Mouse (Mus musculus) midbrain, postnatal 0 days (tissue): ENCODE data around the gene Wdr18. TPM values are rescaled to one million over a fixed set of nuclear protein-coding genes. Genes with fewer than 3 reads are reported as not detected.

ENCODE experiments used
- ATAC-seq: fragments of 200-750 bp; cut with Nextera tagmentation; 2 replicates; pipeline ENCODE4 v1.8.0; 2017; ENCODE audit warnings: moderate number of reproducible peaks, mild to moderate bottlenecking, moderate TSS enrichment, moderate library complexity; ENCODE audit not compliant: low FRiP score
- DNase-seq: peaks from one replicate; pipeline ENCODE4 v3.0.0-alpha.2; 2015; ENCODE audit warnings: low spot score
- H3K27ac ChIP-seq: fragments of 300-500 bp; sonication (generic); 2 replicates; pipeline ENCODE4 v1.5.1; 2014; ENCODE audit warnings: low read depth, mild to moderate bottlenecking, low read length, mixed read lengths
- H3K27me3 ChIP-seq: fragments of 300-500 bp; sonication (generic); 2 replicates; pipeline ENCODE4 v1.6.1; 2014; ENCODE audit warnings: low read length, control low read depth, mixed read lengths; ENCODE audit not compliant: insufficient read depth
- H3K36me3 ChIP-seq: fragments of 300-500 bp; sonication (generic); 2 replicates; pipeline ENCODE4 v1.6.1; 2014; ENCODE audit warnings: low read length, control low read depth, mixed read lengths; ENCODE audit not compliant: insufficient read depth
- H3K4me1 ChIP-seq: fragments of 300-500 bp; sonication (generic); 2 replicates; pipeline ENCODE4 v1.6.1; 2014; ENCODE audit warnings: mild to moderate bottlenecking, control low read depth, antibody characterized with exemption, low read length, mixed read lengths; ENCODE audit not compliant: insufficient read depth
- H3K4me2 ChIP-seq: fragments of 300-500 bp; sonication (generic); 2 replicates; pipeline ENCODE4 v1.6.1; 2014; ENCODE audit warnings: low read depth, mild to moderate bottlenecking, low read length, mixed read lengths; ENCODE audit not compliant: poor library complexity, severe bottlenecking
- H3K4me3 ChIP-seq: fragments of 300-500 bp; sonication (generic); 2 replicates; pipeline ENCODE4 v1.5.1; 2014; ENCODE audit warnings: low read depth, mild to moderate bottlenecking, low read length, moderate library complexity
- H3K9ac ChIP-seq: fragments of 300-500 bp; sonication (generic); replicated peaks from 2 replicates; pipeline ENCODE4 v1.6.1; 2014; ENCODE audit warnings: mild to moderate bottlenecking, low read length, moderate library complexity, mixed read lengths; ENCODE audit not compliant: poor library complexity, severe bottlenecking
- H3K9me3 ChIP-seq: fragments of 300-500 bp; sonication (generic); 2 replicates; pipeline ENCODE4 v1.6.1; 2016; ENCODE audit warnings: low read length, control low read depth
- CTCF ChIP-seq: IDR thresholded peaks from 2 replicates; pipeline ENCODE4 v1.5.1; 2016; ENCODE audit warnings: antibody characterized with exemption, mild to moderate bottlenecking
- WGBS: fragments of 180-500 bp; shearing (Covaris S2); extraction: QIAGEN DNeasy Blood & Tissue Kit; methylation state at CpG from one replicate; pipeline ENCODE4 v1.1.7; 2014; 5-methylcytosine and 5-hydroxymethylcytosine counted together
- polyA plus RNA-seq: library from polyadenylated mRNA; unstranded; fragments of >200 nt; fragmentation: Nextera tagmentation; extraction: Ambion mirVana; gene quantifications from 2 replicates; pipeline ENCODE4 v1.2.1, GENCODE M21; 2015
- total RNA-seq: library from RNA; depleted of rRNA; stranded (reverse); fragments of >200 nt; gene quantifications from 2 replicates; pipeline ENCODE4 v1.2.3, GENCODE M21; 2014

Wdr18 gene
- total and polyA plus RNA-seq, 2 experiments from 2014 or later, result 72.6 to 102 TPM

- Histone ChIP-seq H3K4me3 (no peak overlapping the region), H3K9me3 (no peaks in the 10 kb centered on the region), H3K27me3 (no peaks in the 10 kb centered on the region), H3K9ac (no peak overlapping the region), H3K4me2 (no peak overlapping the region), H3K27ac (no peak overlapping the region), H3K36me3 (0 out of 2 replicates have a peak, but pooled peaks cover 7% of the 10 kb centered on the region), H3K4me1 (no peaks in the 10 kb centered on the region)
- ATAC-seq, result no peak
- 80% methylated on average over 7 of the region's 7 CpGs for WGBS
- no peak for TF ChIP-seq CTCF
- no peak for DNase-seq
Measured at GRCm38 (mm10) chr10:79940749-79941148, 19.2 kb upstream of the Wdr18 start.

GRCm38 (mm10) chr10:79942988-79943387 lies 17.0 kb upstream of the Wdr18 start:
- no peak for DNase-seq
- no peak for TF ChIP-seq CTCF
- H3K27ac ChIP-seq, result no peak overlapping the region
- H3K9me3 ChIP-seq, result no peaks in the 10 kb centered on the region
- peaks cover 4% of the 10 kb centered on the region; the same call in 1 of the 2 replicates for H3K36me3 ChIP-seq
- no peaks in the 10 kb centered on the region for H3K27me3 ChIP-seq
- WGBS, result 95% methylated on average over 1 of the region's 1 CpGs
- no peak overlapping the region for H3K4me2 ChIP-seq
- H3K9ac ChIP-seq, result no peak overlapping the region
- H3K4me3 ChIP-seq, result no peak overlapping the region
- no peak for ATAC-seq
- no peaks in the 10 kb centered on the region for H3K4me1 ChIP-seq

GRCm38 (mm10) chr10:79943471-79943901 lies 16.5 kb upstream of the Wdr18 start:
- peaks cover 4% of the 10 kb centered on the region; the same call in 1 of the 2 replicates for H3K36me3 ChIP-seq
- H3K4me3 ChIP-seq, result no peak overlapping the region
- no peaks in the 10 kb centered on the region for H3K9me3 ChIP-seq
- H3K9ac ChIP-seq, result no peak overlapping the region
- no peak for DNase-seq
- H3K4me2 ChIP-seq, result no peak overlapping the region
- TF ChIP-seq CTCF, result no peak
- no peak overlapping the region for H3K27ac ChIP-seq
- WGBS, result 77% methylated on average over 9 of the region's 9 CpGs
- no peak for ATAC-seq
- no peaks in the 10 kb centered on the region for H3K27me3 ChIP-seq
- no peaks in the 10 kb centered on the region for H3K4me1 ChIP-seq

GRCm38 (mm10) chr10:79945507-79946234 lies 14.3 kb upstream of the Wdr18 start:
- no peaks in the 10 kb centered on the region for H3K9me3 ChIP-seq
- H3K4me1 ChIP-seq, result no peaks in the 10 kb centered on the region
- no peaks in the 10 kb centered on the region for H3K27me3 ChIP-seq
- no peak for ATAC-seq
- TF ChIP-seq CTCF, result no peak
- H3K27ac ChIP-seq, result no peak overlapping the region; the same call in 1 of the 2 replicates
- 33% methylated on average over 16 of the region's 16 CpGs for WGBS
- no peak overlapping the region for H3K4me2 ChIP-seq
- peaks cover 12% of the 10 kb centered on the region for H3K36me3 ChIP-seq
- H3K4me3 ChIP-seq, result no peak overlapping the region
- no peak for DNase-seq
- 0 out of 2 replicates have a peak overlapping the region, but pooled peaks have one; percentile 24 for H3K9ac ChIP-seq

- no peak for TF ChIP-seq CTCF
- WGBS, result 40% methylated on average over 6 of the region's 7 CpGs
- H3K4me1 ChIP-seq, result no peaks in the 10 kb centered on the region
- no peaks in the 10 kb centered on the region for H3K9me3 ChIP-seq
- H3K27me3 ChIP-seq, result no peaks in the 10 kb centered on the region
- no peak overlapping the region for H3K27ac ChIP-seq
- ATAC-seq (no peak), DNase-seq (no peak)
- no peak overlapping the region for H3K4me3 ChIP-seq
- H3K36me3 ChIP-seq, result peaks cover 23% of the 10 kb centered on the region
- no peak overlapping the region for H3K9ac ChIP-seq
- no peak overlapping the region for H3K4me2 ChIP-seq
Measured at GRCm38 (mm10) chr10:79946752-79947322, 13.1 kb upstream of the Wdr18 start.

GRCm38 (mm10) chr10:79947502-79947901 lies 12.4 kb upstream of the Wdr18 start:
- DNase-seq (no peak), ATAC-seq (no peak)
- Histone ChIP-seq H3K4me3 (no peak overlapping the region), H3K4me2 (no peak overlapping the region), H3K27ac (no peak overlapping the region), H3K4me1 (no peaks in the 10 kb centered on the region), H3K9me3 (no peaks in the 10 kb centered on the region), H3K27me3 (no peaks in the 10 kb centered on the region), H3K9ac (no peak overlapping the region), H3K36me3 (peaks cover 23% of the 10 kb centered on the region)
- no peak for TF ChIP-seq CTCF
- WGBS, result 87% methylated on average over 6 of the region's 6 CpGs
